Mouse (Mus musculus) E14TG2a.4 (cell line): ENCODE data around the gene Zc3hav1.
"Not testable (repeated sequence)": the region's sequence is repeated elsewhere in the genome, so short reads cannot be mapped to it uniquely, and the experiment has no call there.

ENCODE experiments used
- CTCF ChIP-seq: conservative IDR thresholded peaks from 2 replicates; pipeline ENCODE4 v1.5.1; 2014; ENCODE audit warnings: low read length
- NANOG ChIP-seq: IDR thresholded peaks from 2 replicates; pipeline ENCODE4 v1.6.1; 2014; ENCODE audit warnings: borderline replicate concordance, low read length, mixed read lengths
- POU5F1 ChIP-seq: IDR thresholded peaks from 2 replicates; pipeline ENCODE4 v1.6.1; 2014; ENCODE audit warnings: low read length, borderline replicate concordance

DNA sequence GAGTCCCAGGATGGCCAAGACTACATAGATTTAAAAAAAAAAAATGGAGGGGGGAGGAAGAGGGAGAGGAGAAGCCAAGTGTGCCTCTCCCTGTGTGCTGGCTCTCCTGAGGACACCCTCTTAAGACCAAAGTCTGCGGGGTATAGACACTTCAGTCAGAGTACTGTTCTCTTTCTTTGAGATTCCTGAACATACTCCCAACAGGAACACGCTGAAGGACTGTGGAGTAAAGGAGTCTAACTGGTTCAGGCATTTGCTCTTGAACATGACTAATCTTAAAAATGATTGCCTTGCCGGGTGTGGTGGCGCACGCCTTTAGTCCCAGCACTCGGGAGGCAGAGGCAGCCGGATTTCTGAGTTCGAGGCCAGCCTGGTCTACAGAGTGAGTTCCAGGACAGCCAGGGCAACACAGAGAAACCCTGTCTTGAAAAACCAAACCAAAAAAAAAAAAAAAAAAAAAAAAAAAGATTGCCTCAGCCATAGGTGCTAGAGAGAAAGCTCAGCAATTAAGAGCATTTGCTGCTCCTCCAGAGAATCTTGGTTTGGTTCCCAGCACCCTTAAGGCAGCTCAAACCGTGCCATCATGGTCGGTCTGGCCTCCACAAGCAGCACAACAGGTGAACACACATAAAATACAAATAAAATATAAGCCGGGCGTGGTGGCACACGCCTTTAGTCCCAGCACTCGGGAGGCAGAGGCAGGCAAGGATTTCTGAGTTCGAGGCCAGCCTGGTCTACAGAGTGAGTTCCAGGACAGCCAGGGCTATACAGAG is 2.4 kb upstream of the Zc3hav1 start:
- TF ChIP-seq NANOG, CTCF, POU5F1: not testable (repeated sequence)
